8 mouse cellular contexts compared by ENCODE assay signal in genomic region chr1:56991613-56992012, GRCm38 (mm10). TPM values are rescaled to one million over a fixed set of nuclear protein-coding genes. Genes with fewer than 3 reads are reported as not detected.
DNase-seq lines count a peak whose midpoint lies in the region; TF ChIP-seq lines count a peak whose summit lies in the region.

No protein-coding gene starts in this region.

- DNase-seq in cerebellum, postnatal 14 days, result peak; percentile 40 to 49
- DNase-seq in cerebellum, postnatal 4 days (ENCODE audit: low spot score in 2 of 2), result no peak
- peak; percentile 35 for DNase-seq in layer of hippocampus, adult 11-12 months (ENCODE audit: low spot score)
- DNase-seq in layer of hippocampus, postnatal 25 days (ENCODE audit: extremely low spot score in 1 of 2, low spot score in 1 of 2), result no peak
- DNase-seq in A20 (ENCODE audit: low read depth, low spot score), result peak; percentile 63
- peak; percentile 42 for DNase-seq in brain, embryonic 14.5 days (ENCODE audit: low read depth)
- DNase-seq in urinary bladder, adult 2 months (ENCODE audit: low spot score), result no peak
- no peak for DNase-seq in testis, postnatal 14 days (ENCODE audit: low spot score)

- TF ChIP-seq POLR2A in brain, embryonic 14.5 days (IDR thresholded peaks at IDR 0.05; ENCODE audit: borderline replicate concordance, extremely low read depth, insufficient read depth, insufficient read length, poor library complexity, severe bottlenecking), result no peak

- no peak for TF ChIP-seq CTCF in brain, embryonic 14.5 days (IDR thresholded peaks at IDR 0.05; ENCODE audit: borderline replicate concordance, extremely low read depth, insufficient read depth, insufficient read length)

RNA-seq across cellular contexts. Expression of gene Satb2, which starts 13.2 kb away (rescaled TPM):
- total RNA-seq in layer of hippocampus, postnatal 25 days (2021), result 10 to 100 TPM; 14.9 to 17.4 TPM
- 7.9 and 12.2 TPM in 2 replicates for polyA plus RNA-seq in brain, embryonic 14.5 days (2012; rRNA removed)
- 0.34 and 0.46 TPM in 2 replicates for polyA plus RNA-seq in urinary bladder, adult 2 months (2012; rRNA removed)

Comparison
In these comparisons a context has a peak if more than half of its experiments do, and no peak if none do; other contexts are left out.
1. DNase-seq: peak in cerebellum, postnatal 14 days (2 of 2), layer of hippocampus, adult 11-12 months (single experiment), A20 (single experiment) and brain, embryonic 14.5 days (single experiment); none in cerebellum, postnatal 4 days (0 of 2), layer of hippocampus, postnatal 25 days (0 of 2), urinary bladder, adult 2 months (single experiment) and testis, postnatal 14 days (single experiment).